Mouse (Mus musculus) testis, adult 2 months (tissue): ENCODE results near the gene Synpr.

Source experiments
- CTCF ChIP-seq: fragments of 200-500 bp; IDR thresholded peaks from 2 replicates; pipeline ENCODE4 v1.5.1; 2012; ENCODE audit warnings: low read depth, mild to moderate bottlenecking, inconsistent platforms, low read length, moderate library complexity; ENCODE audit not compliant: control insufficient read depth, insufficient read depth, insufficient replicate concordance
- POLR2A ChIP-seq: fragments of 200-500 bp; IDR thresholded peaks from 2 replicates; pipeline ENCODE4 v1.6.1; 2012; ENCODE audit warnings: low read depth, mild to moderate bottlenecking, inconsistent platforms, low read length, moderate library complexity; ENCODE audit not compliant: control insufficient read depth

- TF ChIP-seq POLR2A (no peak), CTCF (no peak)
Measured at GRCm38 (mm10) chr14:13578744-13579143, 294.2 kb downstream of the Synpr start.
